Mouse (Mus musculus): Measurements from ENCODE around the gene Hk3.

DNA sequence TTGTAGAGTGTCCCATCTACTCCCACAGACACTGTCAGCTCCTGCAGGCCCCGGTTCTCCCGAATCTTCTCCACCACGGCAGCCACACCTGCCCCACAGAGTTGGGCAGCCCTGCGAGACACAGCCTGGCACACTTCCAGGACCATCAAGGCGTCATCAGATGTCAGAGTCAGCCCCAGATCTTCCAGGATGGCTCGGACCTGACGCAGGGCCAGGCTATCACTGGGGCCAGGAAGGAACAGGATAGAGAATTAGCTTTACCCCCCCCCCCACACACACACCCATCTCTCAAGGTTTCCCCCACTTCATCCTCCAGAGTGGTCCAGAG lies 14.8 kb downstream of the Hk3 start:
- TF ChIP-seq TCF12 (IDR thresholded peaks at IDR 0.05; ENCODE audit: insufficient read depth, poor library complexity, severe bottlenecking) (no peak), POLR2A (IDR thresholded peaks at IDR 0.05; ENCODE audit: insufficient read length, low read depth) (no peak), MYOD1 (IDR thresholded peaks at IDR 0.05; ENCODE audit: control insufficient read depth in 1 of 3, insufficient read length in 2 of 3, low read depth in 2 of 3) (no peak), MAX (IDR thresholded peaks at IDR 0.05; ENCODE audit: low read depth) (no peak), CEBPB (IDR thresholded peaks at IDR 0.05; ENCODE audit: insufficient read depth, poor library complexity, severe bottlenecking) (no peak), USF1 (IDR thresholded peaks at IDR 0.05; ENCODE audit: low read depth) (no peak), E2F4 (IDR thresholded peaks at IDR 0.05; ENCODE audit: insufficient read depth) (no peak), POLR2AphosphoS2 (IDR thresholded peaks at IDR 0.05; ENCODE audit: insufficient read length, low read depth) (no peak)
